Mouse (Mus musculus) Muller cell, postnatal 12 days (primary cell): ENCODE data around the gene Epha2.
A peak's percentile ranks its signal among the peaks of the same experiment; 100 is the strongest.

ENCODE experiments used
- DNase-seq: peaks from one replicate; pipeline ENCODE4 v3.0.0-alpha.2; 2015; ENCODE audit errors: inconsistent ontology term

Gene Epha2

GRCm38 (mm10) chr4:141279783-141280182 lies 21.3 kb upstream of the Epha2 start:
- no peak for DNase-seq

GRCm38 (mm10) chr4:141280471-141280870 lies 20.6 kb upstream of the Epha2 start:
- DNase-seq = no peak

- no peak for DNase-seq
Observed at GRCm38 (mm10) chr4:141281153-141281552, 19.9 kb upstream of the Epha2 start.

- no peak for DNase-seq
Observed at GRCm38 (mm10) chr4:141281578-141281977, 19.5 kb upstream of the Epha2 start.

- no peak for DNase-seq
Observed at GRCm38 (mm10) chr4:141282087-141282486, 19.0 kb upstream of the Epha2 start.

GRCm38 (mm10) chr4:141282623-141283022 lies 18.4 kb upstream of the Epha2 start:
- DNase-seq = no peak

- no peak for DNase-seq
Observed at GRCm38 (mm10) chr4:141283176-141283878, 17.7 kb upstream of the Epha2 start.

- peak; percentile 53 for DNase-seq
Observed at GRCm38 (mm10) chr4:141283879-141284411, 17.1 kb upstream of the Epha2 start.

- no peak for DNase-seq
Observed at GRCm38 (mm10) chr4:141284486-141284885, 16.6 kb upstream of the Epha2 start.

GRCm38 (mm10) chr4:141285128-141285527 lies 15.9 kb upstream of the Epha2 start:
- no peak for DNase-seq

- peak; percentile 84 for DNase-seq
Observed at GRCm38 (mm10) chr4:141286860-141287517, 14.1 kb upstream of the Epha2 start.

- DNase-seq = no peak
Observed at GRCm38 (mm10) chr4:141287518-141288004, 13.5 kb upstream of the Epha2 start.

GRCm38 (mm10) chr4:141288152-141288551 lies 12.9 kb upstream of the Epha2 start:
- DNase-seq = no peak

- no peak for DNase-seq
Observed at GRCm38 (mm10) chr4:141291571-141292375, 9.3 kb upstream of the Epha2 start.

GRCm38 (mm10) chr4:141295774-141296186 lies 5.3 kb upstream of the Epha2 start:
- no peak for DNase-seq

GRCm38 (mm10) chr4:141297934-141298333 lies 3.1 kb upstream of the Epha2 start:
- no peak for DNase-seq

- no peak for DNase-seq
Observed at GRCm38 (mm10) chr4:141299356-141299755, 1.7 kb upstream of the Epha2 start.

GRCm38 (mm10) chr4:141300196-141300595 lies 844 bp upstream of the Epha2 start:
- no peak for DNase-seq

GRCm38 (mm10) chr4:141301591-141302427 lies 769 bp downstream of the Epha2 start:
- no peak for DNase-seq

- DNase-seq = no peak
Observed at GRCm38 (mm10) chr4:141302428-141303401, 1.7 kb downstream of the Epha2 start.
